Mouse (Mus musculus) liver, embryonic 15.5 days (tissue): ENCODE measurements around the gene Myrf. TPM values are rescaled to one million over a fixed set of nuclear protein-coding genes. Genes with fewer than 3 reads are reported as not detected.

Experiments
- ATAC-seq: fragments of 200-750 bp; cut with Nextera tagmentation; 2 replicates; pipeline ENCODE4 v1.8.0; 2017; ENCODE audit warnings: moderate number of reproducible peaks, mild to moderate bottlenecking, moderate library complexity; ENCODE audit not compliant: insufficient read depth
- H3K27ac ChIP-seq: fragments of 300-500 bp; sonication (generic); replicated peaks from 2 replicates; pipeline ENCODE4 v1.5.1; 2015; ENCODE audit warnings: mild to moderate bottlenecking, inconsistent platforms
- H3K27me3 ChIP-seq: fragments of 300-500 bp; sonication (generic); 2 replicates; pipeline ENCODE4 v1.6.1; 2015; ENCODE audit warnings: mild to moderate bottlenecking, inconsistent platforms
- H3K36me3 ChIP-seq: fragments of 300-500 bp; sonication (generic); replicated peaks from 2 replicates; pipeline ENCODE4 v1.6.1; 2015; ENCODE audit warnings: moderate library complexity, mild to moderate bottlenecking, inconsistent platforms
- H3K4me1 ChIP-seq: fragments of 300-500 bp; sonication (generic); replicated peaks from 2 replicates; pipeline ENCODE4 v1.6.1; 2015; ENCODE audit warnings: inconsistent platforms
- H3K4me2 ChIP-seq: fragments of 300-500 bp; sonication (generic); 2 replicates; pipeline ENCODE4 v1.6.1; 2015; ENCODE audit warnings: moderate library complexity, mild to moderate bottlenecking, inconsistent platforms
- H3K4me3 ChIP-seq: fragments of 300-500 bp; sonication (generic); replicated peaks from 2 replicates; pipeline ENCODE4 v1.5.1; 2015; ENCODE audit warnings: mild to moderate bottlenecking, inconsistent platforms
- H3K9ac ChIP-seq: fragments of 300-500 bp; sonication (generic); 2 replicates; pipeline ENCODE4 v1.6.1; 2015; ENCODE audit warnings: moderate library complexity, mild to moderate bottlenecking, inconsistent platforms
- H3K9me3 ChIP-seq: fragments of 300-500 bp; sonication (generic); replicated peaks from 2 replicates; pipeline ENCODE4 v1.6.1; 2016; ENCODE audit warnings: inconsistent platforms
- WGBS: fragments of 180-500 bp; shearing (Covaris S2); methylation state at CpG from one replicate; pipeline ENCODE4 v1.1.7; 2015; ENCODE audit warnings: mixed read lengths; ENCODE audit not compliant: insufficient replicate concordance; 5-methylcytosine and 5-hydroxymethylcytosine counted together
- polyA plus RNA-seq: library from polyadenylated mRNA; unstranded; fragments of >200 nt; fragmentation: Nextera tagmentation; extraction: Ambion mirVana; gene quantifications from 2 replicates; pipeline ENCODE4 v1.2.1, GENCODE M21; 2015

The Myrf gene
- polyA plus RNA-seq, 1 experiment from 2014 or later, result 2.6 TPM

DNA sequence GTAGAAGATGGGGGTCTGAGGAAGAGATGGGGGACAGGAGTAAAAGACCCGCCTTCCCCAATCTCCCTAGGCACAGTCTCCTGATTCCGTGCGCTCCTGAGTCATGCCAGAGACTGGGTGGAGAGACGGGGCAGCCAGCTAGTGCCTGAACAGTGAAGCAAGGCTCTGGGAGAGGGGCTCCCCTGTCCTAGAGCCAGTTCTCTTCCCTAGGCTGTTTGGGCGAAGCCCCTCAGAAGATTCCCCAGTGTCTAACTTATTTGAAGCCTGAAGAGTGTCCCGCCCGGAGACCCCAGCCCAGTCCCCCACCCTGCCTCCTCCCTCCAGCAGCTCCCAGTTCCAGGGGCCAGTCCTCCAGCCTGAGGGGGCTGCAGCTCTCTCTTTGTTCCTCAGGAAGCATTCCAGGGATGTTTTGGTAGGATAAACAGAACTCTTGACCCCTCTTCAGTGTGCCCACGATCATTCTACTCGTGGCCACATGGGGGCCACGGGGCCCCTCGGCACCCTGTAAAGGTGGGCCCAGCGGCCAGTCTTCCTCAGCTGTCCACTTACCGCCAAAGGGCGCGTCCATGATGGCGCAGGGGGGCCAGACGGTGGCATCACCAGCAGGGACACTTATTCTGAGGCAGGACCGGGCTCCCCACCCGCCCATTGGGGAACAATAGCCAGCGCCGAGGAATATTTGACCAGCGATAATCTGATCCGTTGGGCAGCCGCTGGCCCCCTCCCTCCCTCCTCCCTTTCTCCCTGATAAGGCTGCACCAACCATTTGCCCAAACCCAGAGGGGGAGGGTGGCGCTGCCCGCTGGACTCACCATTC, 15.7 kb downstream of the Myrf start:
- Histone ChIP-seq H3K9me3 (no peaks in the 10 kb centered on the region), H3K27ac (no peak overlapping the region), H3K4me2 (no peak overlapping the region), H3K9ac (no peak overlapping the region), H3K4me3 (no peak overlapping the region), H3K4me1 (peaks cover 22% of the 10 kb centered on the region), H3K36me3 (no peaks in the 10 kb centered on the region), H3K27me3 (0 out of 2 replicates have a peak, but pooled peaks cover 2% of the 10 kb centered on the region)
- 45% methylated on average over 26 of the region's 26 CpGs for WGBS
- no peak for ATAC-seq

DNA sequence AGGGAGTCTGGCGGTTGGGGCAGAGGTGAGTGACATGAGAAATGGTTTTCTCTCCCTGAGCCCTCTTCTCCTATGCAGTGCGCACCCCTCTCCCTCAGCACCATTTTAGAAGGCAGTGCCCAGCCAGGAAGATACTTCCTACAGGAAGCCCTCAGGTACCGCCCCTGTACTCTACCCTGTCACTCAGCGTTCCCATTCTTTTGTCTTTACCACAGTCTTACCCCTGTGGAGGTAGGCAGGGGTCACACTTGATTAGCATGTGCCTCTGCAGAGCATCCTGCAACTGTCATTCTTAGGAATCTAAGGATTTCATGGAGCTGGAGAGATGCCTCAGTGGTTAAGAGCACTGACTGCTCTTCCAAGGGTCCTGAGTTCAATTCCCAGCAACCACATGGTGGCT, 17.0 kb downstream of the Myrf start:
- Histone ChIP-seq H3K4me2 (no peak overlapping the region), H3K9ac (no peak overlapping the region), H3K9me3 (no peaks in the 10 kb centered on the region), H3K27me3 (0 out of 2 replicates have a peak, but pooled peaks cover 2% of the 10 kb centered on the region), H3K36me3 (no peaks in the 10 kb centered on the region), H3K4me1 (peaks cover 22% of the 10 kb centered on the region), H3K4me3 (no peak overlapping the region), H3K27ac (no peak overlapping the region)
- ATAC-seq, result no peak
- WGBS, result 41% methylated on average over 4 of the region's 4 CpGs

DNA sequence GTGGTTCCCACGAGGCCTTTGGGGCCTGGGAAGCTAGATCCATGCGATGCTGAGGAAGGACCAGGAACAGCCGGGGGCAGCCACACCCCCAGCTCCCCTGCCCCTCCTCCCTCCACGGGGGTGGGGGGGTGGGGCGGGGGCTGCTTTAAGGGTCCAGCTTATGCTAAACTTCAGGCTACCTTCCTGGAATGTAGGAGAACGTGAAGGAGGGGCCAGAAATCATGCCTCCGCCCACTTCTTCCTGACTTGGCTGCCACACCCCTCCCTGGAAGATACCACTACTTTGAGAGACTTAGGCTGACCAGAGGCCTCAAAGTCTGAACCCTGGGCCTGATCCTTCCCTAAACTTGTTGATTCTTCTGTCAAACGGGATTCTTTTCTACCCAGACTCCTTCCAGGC, 17.9 kb downstream of the Myrf start:
- H3K9me3 ChIP-seq, result no peaks in the 10 kb centered on the region
- no peak overlapping the region for H3K27ac ChIP-seq
- H3K4me3 ChIP-seq, result no peak overlapping the region
- no peaks in the 10 kb centered on the region for H3K27me3 ChIP-seq
- H3K36me3 ChIP-seq, result no peaks in the 10 kb centered on the region
- peaks cover 22% of the 10 kb centered on the region for H3K4me1 ChIP-seq
- no peak overlapping the region for H3K4me2 ChIP-seq
- WGBS, result 28% methylated on average over 8 of the region's 8 CpGs
- H3K9ac ChIP-seq, result no peak overlapping the region
- ATAC-seq, result no peak

DNA sequence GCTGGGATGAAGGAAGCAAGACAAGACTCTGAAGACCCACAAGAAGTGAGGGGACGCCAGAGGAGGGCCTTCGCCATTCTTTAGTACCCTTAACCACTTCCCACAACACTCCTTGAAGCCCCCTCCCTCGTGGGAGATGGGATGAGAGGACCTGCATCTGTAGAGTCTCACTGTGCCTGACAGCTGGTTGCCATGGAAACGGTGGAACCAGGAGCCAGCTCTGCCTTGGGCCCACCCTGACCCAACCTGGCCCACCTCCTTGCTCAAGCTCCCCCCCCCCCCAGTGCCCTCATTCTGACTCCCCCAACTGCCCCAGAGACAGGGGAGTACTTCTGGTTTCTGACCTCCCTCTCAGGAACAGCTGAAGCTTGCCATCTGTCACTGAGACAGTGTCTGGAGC, 19.0 kb downstream of the Myrf start:
- Histone ChIP-seq H3K9ac (no peak overlapping the region), H3K36me3 (no peaks in the 10 kb centered on the region), H3K27ac (no peak overlapping the region), H3K4me1 (peaks cover 22% of the 10 kb centered on the region), H3K4me3 (no peak overlapping the region), H3K9me3 (no peaks in the 10 kb centered on the region), H3K4me2 (no peak overlapping the region), H3K27me3 (no peaks in the 10 kb centered on the region)
- WGBS, result 45% methylated on average over 4 of the region's 4 CpGs
- ATAC-seq, result no peak

DNA sequence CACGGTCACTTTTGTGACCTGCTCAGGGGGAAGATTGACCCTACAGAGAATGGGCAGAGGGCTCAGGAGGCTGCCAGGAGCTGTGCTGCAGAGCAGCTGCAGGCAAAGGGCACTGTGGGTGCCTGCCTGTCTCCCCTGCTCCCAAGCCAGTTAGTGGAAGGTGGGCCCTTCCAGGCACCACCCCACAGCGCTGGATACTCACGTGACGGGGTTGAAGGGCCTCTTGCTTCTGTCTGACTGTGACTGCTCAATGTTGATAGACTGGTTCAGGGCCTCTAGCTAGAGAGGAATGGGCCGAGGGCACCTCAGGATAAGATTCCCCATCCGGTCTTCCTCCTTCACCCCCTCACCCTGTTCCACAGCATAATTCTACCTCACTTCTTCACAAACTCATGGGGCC, 21.0 kb downstream of the Myrf start:
- Histone ChIP-seq H3K36me3 (no peaks in the 10 kb centered on the region), H3K4me2 (no peak overlapping the region), H3K4me1 (peaks cover 6% of the 10 kb centered on the region; the same call in 1 of the 2 replicates), H3K9ac (no peak overlapping the region), H3K4me3 (no peak overlapping the region), H3K27ac (no peak overlapping the region), H3K27me3 (no peaks in the 10 kb centered on the region), H3K9me3 (no peaks in the 10 kb centered on the region)
- 59% methylated on average over 6 of the region's 6 CpGs for WGBS
- ATAC-seq, result peak; percentile 20; the same call in 1 of the 2 replicates

DNA sequence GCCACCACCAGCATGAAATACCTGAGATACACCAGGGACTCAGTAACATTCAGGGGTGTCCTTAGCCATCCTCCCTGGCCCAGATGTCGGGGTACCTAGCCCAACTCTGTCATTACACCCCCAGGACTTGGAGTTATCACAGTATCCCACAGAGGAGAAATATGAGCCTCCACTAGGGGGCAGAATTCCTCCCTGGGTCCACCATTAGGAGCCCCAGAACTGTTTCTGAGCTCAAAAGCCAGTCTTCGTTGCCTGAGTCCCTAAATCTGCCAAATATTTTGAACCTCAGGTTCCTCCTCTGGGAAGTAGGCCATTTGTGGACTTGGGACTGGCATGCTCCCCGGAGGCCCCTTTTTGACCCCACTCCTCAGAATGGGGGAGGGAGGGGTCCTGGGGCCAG, 21.4 kb downstream of the Myrf start:
- H3K4me2 ChIP-seq, result no peak overlapping the region
- no peaks in the 10 kb centered on the region for H3K36me3 ChIP-seq
- H3K4me3 ChIP-seq, result no peak overlapping the region
- peaks cover 6% of the 10 kb centered on the region; the same call in 1 of the 2 replicates for H3K4me1 ChIP-seq
- no peak overlapping the region for H3K9ac ChIP-seq
- H3K9me3 ChIP-seq, result no peaks in the 10 kb centered on the region
- H3K27ac ChIP-seq, result no peak overlapping the region
- WGBS, result 30% methylated on average over 3 of the region's 3 CpGs
- ATAC-seq, result no peak
- no peaks in the 10 kb centered on the region for H3K27me3 ChIP-seq

DNA sequence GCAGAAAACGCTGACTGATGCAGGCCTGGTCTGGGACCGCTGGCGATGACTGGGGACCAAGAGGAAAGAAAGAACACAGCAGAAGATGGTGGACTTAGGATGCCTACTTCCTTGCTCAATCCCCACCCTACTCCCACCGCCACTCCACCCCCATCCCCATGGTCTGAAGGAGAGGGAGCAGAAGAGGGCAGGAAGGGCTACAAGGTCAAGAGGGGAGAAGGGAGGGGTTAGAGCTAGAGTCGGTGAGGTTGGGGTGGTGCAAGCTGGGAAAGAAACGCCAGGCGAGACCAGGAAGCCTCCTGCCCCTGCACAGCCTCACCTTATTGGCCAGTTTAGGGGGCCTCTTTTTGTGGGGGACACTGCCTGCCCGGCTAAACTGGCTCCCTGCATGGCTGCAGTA, 24.4 kb downstream of the Myrf start:
- Histone ChIP-seq H3K4me3 (no peak overlapping the region), H3K4me2 (no peak overlapping the region), H3K27me3 (no peaks in the 10 kb centered on the region), H3K9ac (no peak overlapping the region), H3K36me3 (peaks cover 10% of the 10 kb centered on the region; the same call in 1 of the 2 replicates), H3K27ac (no peak overlapping the region), H3K4me1 (0 out of 2 replicates have a peak, but pooled peaks cover 4% of the 10 kb centered on the region), H3K9me3 (no peaks in the 10 kb centered on the region)
- ATAC-seq, result no peak
- 56% methylated on average over 8 of the region's 8 CpGs for WGBS

DNA sequence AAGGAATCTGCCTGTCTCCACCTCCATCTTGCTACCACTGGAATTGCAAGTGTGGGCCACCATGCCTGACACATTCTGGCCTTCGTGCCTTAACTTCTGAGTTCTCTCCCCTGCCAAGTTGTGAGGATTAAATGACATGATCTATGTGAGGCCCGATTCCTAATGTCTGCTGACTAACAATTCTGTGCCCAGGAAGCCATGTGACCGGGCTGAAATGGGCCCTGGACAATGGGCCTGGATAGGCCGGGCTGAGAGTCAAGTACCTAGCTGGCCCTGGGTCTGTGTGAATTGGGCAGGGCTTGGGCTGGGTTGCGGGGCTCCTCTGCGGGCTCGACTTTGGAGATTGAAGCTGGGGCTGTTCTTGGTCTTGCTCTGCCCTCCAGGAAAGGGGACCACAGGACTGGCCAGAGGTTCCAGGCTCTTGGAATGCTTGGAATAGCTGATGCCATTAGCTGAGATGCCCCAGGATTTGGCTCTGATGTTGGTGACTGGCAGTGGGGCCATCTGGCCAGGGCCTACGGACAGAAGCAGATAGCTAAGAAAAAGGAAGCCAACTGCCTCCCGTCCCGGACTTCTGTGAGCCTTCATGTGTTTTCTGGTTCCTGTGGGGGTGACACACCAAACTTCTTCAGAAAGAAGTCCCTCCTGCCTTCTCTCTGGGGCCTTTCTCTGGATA, 26.6 kb downstream of the Myrf start:
- Histone ChIP-seq H3K9ac (no peak overlapping the region), H3K4me2 (no peak overlapping the region), H3K27me3 (no peaks in the 10 kb centered on the region), H3K9me3 (no peaks in the 10 kb centered on the region), H3K4me3 (no peak overlapping the region), H3K27ac (no peak overlapping the region), H3K4me1 (peaks cover 12% of the 10 kb centered on the region; the same call in 1 of the 2 replicates), H3K36me3 (peaks cover 29% of the 10 kb centered on the region)
- WGBS, result 71% methylated on average over 10 of the region's 10 CpGs
- no peak for ATAC-seq

DNA sequence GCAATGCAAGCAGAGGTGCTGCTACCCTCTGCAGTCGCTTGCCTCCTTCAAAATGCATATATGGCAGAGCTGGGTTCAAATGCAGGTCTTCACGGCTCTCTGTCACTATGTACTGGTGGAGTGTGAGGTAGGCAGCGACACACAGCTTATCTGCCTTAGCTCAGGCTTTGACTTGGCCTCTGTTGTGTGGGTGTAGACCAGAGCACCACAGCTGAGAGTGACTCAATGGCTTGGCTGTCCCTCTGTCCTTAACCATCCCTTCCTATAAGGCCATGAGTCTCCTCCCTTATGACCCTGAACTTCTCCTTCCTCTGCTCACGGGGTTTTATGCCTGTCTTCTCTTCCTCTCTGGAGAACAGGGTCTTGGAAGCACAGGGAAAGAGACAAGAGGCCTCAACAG, 29.7 kb downstream of the Myrf start:
- no peak for ATAC-seq
- H3K4me1 ChIP-seq, result peaks cover 12% of the 10 kb centered on the region; the same call in 1 of the 2 replicates
- WGBS, result 45% methylated on average over 4 of the region's 4 CpGs
- no peaks in the 10 kb centered on the region for H3K27me3 ChIP-seq
- no peak overlapping the region for H3K4me2 ChIP-seq
- H3K27ac ChIP-seq, result no peak overlapping the region
- H3K9me3 ChIP-seq, result no peaks in the 10 kb centered on the region
- peaks cover 59% of the 10 kb centered on the region for H3K36me3 ChIP-seq
- H3K9ac ChIP-seq, result no peak overlapping the region
- H3K4me3 ChIP-seq, result no peak overlapping the region

DNA sequence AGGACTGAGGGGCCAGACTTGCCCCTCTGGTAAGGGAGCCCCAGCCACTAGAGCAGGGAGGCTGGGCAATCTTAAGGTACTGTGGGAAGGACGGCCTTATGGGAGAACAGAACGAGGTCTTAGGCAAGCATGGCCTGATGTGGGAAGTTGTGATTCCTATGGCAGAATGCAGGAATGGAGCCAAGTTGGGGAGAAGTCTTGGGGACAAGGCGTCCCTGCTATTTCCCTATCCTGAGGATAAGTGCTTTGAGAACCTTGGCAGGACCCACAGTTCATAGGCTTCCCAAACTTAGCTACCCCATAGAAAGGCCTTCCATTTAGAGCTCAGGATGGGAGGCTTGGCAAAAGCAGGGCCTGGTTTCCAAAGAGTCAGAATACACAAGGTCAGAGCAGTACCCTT, 31.7 kb downstream of the Myrf start:
- WGBS, result 65% methylated on average over 3 of the region's 3 CpGs

DNA sequence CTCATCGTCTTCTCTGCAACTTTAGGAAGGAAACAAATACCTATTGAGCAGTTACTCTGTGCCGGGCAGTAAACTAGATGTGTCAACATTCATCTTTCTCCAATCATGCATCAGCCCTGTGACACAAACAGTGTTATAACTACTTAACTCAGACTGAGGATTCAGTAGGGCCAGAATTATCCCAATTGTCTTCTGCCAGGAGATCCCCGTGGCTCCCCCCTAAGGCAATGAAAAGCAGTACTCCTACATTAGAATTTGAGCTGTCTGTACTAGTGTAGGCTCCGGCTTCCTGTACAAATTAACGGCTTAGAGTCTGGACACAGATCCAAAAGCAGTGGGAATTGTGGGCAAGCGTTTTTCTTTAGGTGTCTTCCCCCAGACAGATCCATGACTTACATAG, 35.5 kb downstream of the Myrf start:
- 59% methylated on average over 6 of the region's 6 CpGs for WGBS
- no peak for ATAC-seq
- peaks cover 66% of the 10 kb centered on the region for H3K36me3 ChIP-seq
- H3K4me3 ChIP-seq, result peak overlapping the region; percentile 91
- H3K4me1 ChIP-seq, result peaks cover 42% of the 10 kb centered on the region
- no peak overlapping the region for H3K9ac ChIP-seq
- H3K27me3 ChIP-seq, result no peaks in the 10 kb centered on the region
- peak overlapping the region; percentile 75 for H3K4me2 ChIP-seq
- H3K27ac ChIP-seq, result peak overlapping the region; percentile 94; the same call in 1 of the 2 replicates
- H3K9me3 ChIP-seq, result no peaks in the 10 kb centered on the region

More for the DNA sequence above, 31.7 kb downstream of the Myrf start:
- Histone ChIP-seq H3K27me3 (no peaks in the 10 kb centered on the region), H3K9me3 (no peaks in the 10 kb centered on the region), H3K4me1 (peaks cover 24% of the 10 kb centered on the region), H3K4me2 (no peak overlapping the region), H3K36me3 (peaks cover 62% of the 10 kb centered on the region), H3K4me3 (no peak overlapping the region), H3K9ac (no peak overlapping the region), H3K27ac (no peak overlapping the region)
- no peak for ATAC-seq
